Mouse (Mus musculus): ENCODE results near the gene Kdm2a. TPM values are rescaled to one million over a fixed set of nuclear protein-coding genes. Genes with fewer than 3 reads are reported as not detected.
A peak's percentile ranks its signal among the peaks of the same experiment; 100 is the strongest.
"Not testable (repeated sequence)": the region's sequence is repeated elsewhere in the genome, so short reads cannot be mapped to it uniquely, and the experiment has no call there.

The Kdm2a gene
- polyA plus RNA-seq, 1 experiment = 9.4 TPM

GRCm38 (mm10) chr19:4387276-4387675 is 10.8 kb downstream of the Kdm2a start:
- Histone ChIP-seq H3K27me3 (replicated peaks) (no peaks in the 10 kb centered on the region), H3K9me3 (no peaks in the 10 kb centered on the region), H3K4me1 (peaks cover 24% of the 10 kb centered on the region; the same call in 1 of the 2 replicates), H3K36me3 (replicated peaks; ENCODE audit: low read length) (peaks cover 81% of the 10 kb centered on the region), H3K4me3 (replicated peaks) (no peak overlapping the region)
- no peak for TF ChIP-seq GATA1 (IDR thresholded peaks at IDR 0.05; ENCODE audit: borderline replicate concordance, low read length)
- no peak for TF ChIP-seq FLI1 (IDR thresholded peaks at IDR 0.05; ENCODE audit: low read length)

DNA sequence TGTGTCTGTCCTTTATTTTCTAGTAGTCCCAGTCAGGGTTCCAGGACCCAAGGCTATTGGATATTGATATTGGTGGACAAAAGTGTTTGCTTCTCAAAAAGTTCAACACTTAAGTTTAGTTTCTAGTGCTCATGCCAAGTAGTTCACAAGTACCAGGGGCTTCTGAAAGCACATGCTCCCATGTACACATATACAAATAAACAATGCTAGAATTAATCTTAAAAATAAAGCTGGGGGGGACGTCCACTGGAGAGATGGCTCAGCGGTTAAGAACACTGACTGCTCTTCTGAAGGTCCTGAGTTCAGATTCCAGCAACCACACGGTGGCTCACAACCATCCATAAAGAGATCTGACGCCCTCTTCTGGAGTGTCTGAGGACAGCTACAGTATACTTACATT is 13.1 kb downstream of the Kdm2a start:
- Histone ChIP-seq H3K27me3 (replicated peaks) (no peaks in the 10 kb centered on the region), H3K4me3 (replicated peaks) (no peak overlapping the region), H3K36me3 (replicated peaks; ENCODE audit: low read length) (peaks cover 81% of the 10 kb centered on the region), H3K4me1 (peaks cover 26% of the 10 kb centered on the region; the same call in 1 of the 2 replicates), H3K9me3 (no peaks in the 10 kb centered on the region)
- no peak for TF ChIP-seq FLI1 (IDR thresholded peaks at IDR 0.05; ENCODE audit: low read length)
- TF ChIP-seq GATA1 (IDR thresholded peaks at IDR 0.05; ENCODE audit: borderline replicate concordance, low read length) = no peak

- Histone ChIP-seq H3K27me3 (replicated peaks) (no peaks in the 10 kb centered on the region), H3K36me3 (replicated peaks; ENCODE audit: low read length) (peaks cover 82% of the 10 kb centered on the region), H3K9me3 (no peaks in the 10 kb centered on the region), H3K4me3 (replicated peaks) (no peak overlapping the region), H3K4me1 (peaks cover 28% of the 10 kb centered on the region; the same call in 1 of the 2 replicates)
- TF ChIP-seq GATA1 (IDR thresholded peaks at IDR 0.05; ENCODE audit: borderline replicate concordance, low read length) = no peak
- no peak for TF ChIP-seq FLI1 (IDR thresholded peaks at IDR 0.05; ENCODE audit: low read length)
These were observed 13.8 kb downstream of the Kdm2a start for GRCm38 (mm10) chr19:4384322-4384721.

- H3K4me3 ChIP-seq (replicated peaks) = no peak overlapping the region
- TF ChIP-seq GATA1 (IDR thresholded peaks at IDR 0.05; ENCODE audit: borderline replicate concordance, low read length) (no peak), FLI1 (IDR thresholded peaks at IDR 0.05; ENCODE audit: low read length) (no peak)
- H3K4me1 ChIP-seq = peaks cover 28% of the 10 kb centered on the region; the same call in 1 of the 2 replicates
- no peaks in the 10 kb centered on the region for H3K9me3 ChIP-seq
- H3K36me3 ChIP-seq (replicated peaks; ENCODE audit: low read length) = peaks cover 81% of the 10 kb centered on the region
- H3K27me3 ChIP-seq (replicated peaks) = no peaks in the 10 kb centered on the region
These were observed 14.8 kb downstream of the Kdm2a start for GRCm38 (mm10) chr19:4383306-4383705.

- Histone ChIP-seq H3K36me3 (replicated peaks; ENCODE audit: low read length) (peaks cover 81% of the 10 kb centered on the region), H3K4me1 (peaks cover 24% of the 10 kb centered on the region; the same call in 1 of the 2 replicates)
- not testable (repeated sequence) for H3K4me3 ChIP-seq (replicated peaks); H3K9me3 ChIP-seq; H3K27me3 ChIP-seq (replicated peaks)
These were observed 15.8 kb downstream of the Kdm2a start for GRCm38 (mm10) chr19:4382303-4382702.

GRCm38 (mm10) chr19:4370656-4371055 is 27.4 kb downstream of the Kdm2a start:
- TF ChIP-seq GATA1 (IDR thresholded peaks at IDR 0.05; ENCODE audit: borderline replicate concordance, low read length) = no peak
- TF ChIP-seq FLI1 (IDR thresholded peaks at IDR 0.05; ENCODE audit: low read length) = no peak
- peaks cover 45% of the 10 kb centered on the region for H3K4me1 ChIP-seq
- H3K9me3 ChIP-seq = no peaks in the 10 kb centered on the region
- no peaks in the 10 kb centered on the region for H3K27me3 ChIP-seq (replicated peaks)
- H3K36me3 ChIP-seq (replicated peaks; ENCODE audit: low read length) = peaks cover 79% of the 10 kb centered on the region
- H3K4me3 ChIP-seq (replicated peaks) = no peak overlapping the region

GRCm38 (mm10) chr19:4370254-4370653 is 27.8 kb downstream of the Kdm2a start:
- H3K36me3 ChIP-seq (replicated peaks; ENCODE audit: low read length) = peaks cover 77% of the 10 kb centered on the region
- TF ChIP-seq GATA1 (IDR thresholded peaks at IDR 0.05; ENCODE audit: borderline replicate concordance, low read length) (no peak), FLI1 (IDR thresholded peaks at IDR 0.05; ENCODE audit: low read length) (no peak)
- H3K9me3 ChIP-seq = no peaks in the 10 kb centered on the region
- peaks cover 45% of the 10 kb centered on the region for H3K4me1 ChIP-seq
- no peaks in the 10 kb centered on the region for H3K27me3 ChIP-seq (replicated peaks)
- no peak overlapping the region for H3K4me3 ChIP-seq (replicated peaks)

DNA sequence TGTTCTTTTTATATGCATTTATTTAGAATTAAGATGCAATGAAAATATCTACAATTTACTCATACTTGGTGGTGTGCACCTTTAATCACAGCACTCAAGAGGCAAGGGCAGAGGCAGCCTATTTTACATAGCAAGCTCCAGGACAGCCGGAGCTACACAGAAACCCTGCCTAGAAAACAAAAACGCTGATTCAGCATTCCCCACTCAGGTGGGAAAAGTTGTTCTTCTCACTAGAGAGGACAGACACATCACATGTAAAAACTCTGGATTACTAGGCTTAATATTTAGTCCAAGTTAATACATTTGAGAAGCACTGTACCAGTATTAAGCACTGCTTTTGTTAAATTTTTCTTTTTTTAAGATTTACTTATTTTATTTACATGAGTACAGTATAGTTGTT is 48.6 kb downstream of the Kdm2a start:
- no peaks in the 10 kb centered on the region for H3K9me3 ChIP-seq
- H3K4me3 ChIP-seq (replicated peaks) = no peak overlapping the region
- H3K36me3 ChIP-seq (replicated peaks; ENCODE audit: low read length) = peaks cover 92% of the 10 kb centered on the region
- no peak for TF ChIP-seq GATA1 (IDR thresholded peaks at IDR 0.05; ENCODE audit: borderline replicate concordance, low read length)
- no peak for TF ChIP-seq FLI1 (IDR thresholded peaks at IDR 0.05; ENCODE audit: low read length)
- H3K4me1 ChIP-seq = no peaks in the 10 kb centered on the region
- no peaks in the 10 kb centered on the region for H3K27me3 ChIP-seq (replicated peaks)

DNA sequence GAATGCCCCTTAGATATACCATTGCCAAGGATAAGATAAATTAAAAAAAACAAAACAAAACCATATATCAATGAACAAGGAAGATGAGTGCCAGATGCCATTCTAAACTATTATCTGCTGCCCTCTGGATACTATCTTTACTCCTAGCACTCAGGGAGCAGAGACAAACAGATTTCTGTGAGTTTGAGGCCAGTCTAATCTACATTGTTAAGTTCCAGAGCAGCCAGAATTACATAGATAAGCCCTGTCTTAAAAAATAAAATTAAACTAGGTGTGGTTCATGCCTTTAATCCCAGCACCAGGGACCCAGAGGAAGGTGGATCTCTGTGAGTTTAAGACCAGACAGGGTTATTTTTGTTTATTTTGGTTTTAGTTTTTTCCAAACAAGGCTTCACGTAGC is 51.6 kb downstream of the Kdm2a start:
- peaks cover 97% of the 10 kb centered on the region for H3K36me3 ChIP-seq (replicated peaks; ENCODE audit: low read length)
- TF ChIP-seq FLI1 (IDR thresholded peaks at IDR 0.05; ENCODE audit: low read length) = no peak
- no peak for TF ChIP-seq GATA1 (IDR thresholded peaks at IDR 0.05; ENCODE audit: borderline replicate concordance, low read length)
- no peaks in the 10 kb centered on the region for H3K27me3 ChIP-seq (replicated peaks)
- no peak overlapping the region for H3K4me3 ChIP-seq (replicated peaks)
- no peaks in the 10 kb centered on the region for H3K9me3 ChIP-seq
- H3K4me1 ChIP-seq = no peaks in the 10 kb centered on the region

GRCm38 (mm10) chr19:4338162-4338561 is 59.9 kb downstream of the Kdm2a start:
- H3K36me3 ChIP-seq (replicated peaks; ENCODE audit: low read length) = peaks cover 71% of the 10 kb centered on the region
- TF ChIP-seq GATA1 (IDR thresholded peaks at IDR 0.05; ENCODE audit: borderline replicate concordance, low read length) (no peak), FLI1 (IDR thresholded peaks at IDR 0.05; ENCODE audit: low read length) (no peak)

GRCm38 (mm10) chr19:4333791-4334190 is 64.3 kb downstream of the Kdm2a start:
- Histone ChIP-seq H3K36me3 (replicated peaks; ENCODE audit: low read length) (peaks cover 62% of the 10 kb centered on the region), H3K27me3 (replicated peaks) (no peaks in the 10 kb centered on the region), H3K4me3 (replicated peaks) (peak overlapping the region; percentile 95), H3K4me1 (peaks cover 49% of the 10 kb centered on the region), H3K9me3 (no peaks in the 10 kb centered on the region)
- TF ChIP-seq GATA1 (IDR thresholded peaks at IDR 0.05; ENCODE audit: borderline replicate concordance, low read length) (no peak), FLI1 (IDR thresholded peaks at IDR 0.05; ENCODE audit: low read length) (no peak)

More at GRCm38 (mm10) chr19:4338162-4338561, 59.9 kb downstream of the Kdm2a start:
- Histone ChIP-seq H3K4me3 (replicated peaks) (no peak overlapping the region), H3K27me3 (replicated peaks) (no peaks in the 10 kb centered on the region), H3K9me3 (no peaks in the 10 kb centered on the region), H3K4me1 (peaks cover 22% of the 10 kb centered on the region)

Measured in megakaryocyte, embryonic 14.5 days (primary cell).